Mouse (Mus musculus) limb, embryonic 10.5 days (tissue): ENCODE results near the gene 2210407C18Rik. TPM values are rescaled to one million over a fixed set of nuclear protein-coding genes. Genes with fewer than 3 reads are reported as not detected.

Experiments used
- DNase-seq: peaks from one replicate; pipeline ENCODE4 v3.0.0-alpha.2; 2017; ENCODE audit warnings: low spot score
- H3K27ac ChIP-seq: fragments of 300-500 bp; sonication (generic); 2 replicates; pipeline ENCODE4 v1.5.1; 2016; ENCODE audit warnings: mild to moderate bottlenecking
- H3K27me3 ChIP-seq: fragments of 300-500 bp; sonication (generic); 2 replicates; pipeline ENCODE4 v1.6.1; 2016; ENCODE audit warnings: low read depth, mild to moderate bottlenecking; ENCODE audit not compliant: poor library complexity, severe bottlenecking
- H3K36me3 ChIP-seq: fragments of 300-500 bp; sonication (generic); 2 replicates; pipeline ENCODE4 v1.6.1; 2016; ENCODE audit warnings: mild to moderate bottlenecking, moderate library complexity
- H3K4me1 ChIP-seq: fragments of 300-500 bp; sonication (generic); 2 replicates; pipeline ENCODE4 v1.6.1; 2016
- H3K4me3 ChIP-seq: fragments of 300-500 bp; sonication (generic); 2 replicates; pipeline ENCODE4 v1.5.1; 2016; ENCODE audit warnings: mild to moderate bottlenecking, moderate library complexity
- H3K9me3 ChIP-seq: fragments of 300-500 bp; sonication (generic); replicated peaks from 2 replicates; pipeline ENCODE4 v1.6.1; 2016; ENCODE audit warnings: mild to moderate bottlenecking
- WGBS: fragments of 180-500 bp; shearing (Covaris S2); methylation state at CpG from one replicate; pipeline ENCODE4 v1.1.7; 2016; 5-methylcytosine and 5-hydroxymethylcytosine counted together
- polyA plus RNA-seq: library from polyadenylated mRNA; unstranded; fragments of >200 nt; fragmentation: Nextera tagmentation; extraction: Ambion mirVana; gene quantifications from 2 replicates; pipeline ENCODE4 v1.2.1, GENCODE M21; 2016

2210407C18Rik gene
- polyA plus RNA-seq, 1 experiment from 2014 or later: not detected

DNA sequence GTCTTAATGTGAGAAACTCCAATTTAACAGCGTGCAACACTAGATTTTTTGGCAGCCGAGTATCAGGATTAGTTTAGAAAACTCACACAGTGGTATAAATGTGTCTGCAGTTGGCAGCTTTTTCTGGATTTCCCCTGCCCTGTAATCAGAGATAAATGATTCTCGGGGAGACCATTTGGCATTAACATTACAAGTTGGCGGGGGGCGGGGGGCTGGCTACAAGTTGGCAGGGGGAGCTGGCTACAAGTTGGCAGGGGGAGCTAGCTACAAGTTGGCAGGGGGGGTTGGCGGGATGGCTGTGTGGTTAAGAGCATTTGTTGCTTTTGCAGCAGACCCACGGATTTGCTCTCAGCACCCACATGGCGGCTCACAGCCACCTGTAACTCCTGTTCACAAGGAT is 37.2 kb downstream of the 2210407C18Rik start:
- Histone ChIP-seq H3K4me1 (no peaks in the 10 kb centered on the region), H3K27ac (no peak overlapping the region), H3K36me3 (no peaks in the 10 kb centered on the region), H3K9me3 (no peaks in the 10 kb centered on the region), H3K27me3 (no peaks in the 10 kb centered on the region), H3K4me3 (no peak overlapping the region)
- WGBS: 85% methylated on average over 8 of the region's 8 CpGs
- no peak for DNase-seq

DNA sequence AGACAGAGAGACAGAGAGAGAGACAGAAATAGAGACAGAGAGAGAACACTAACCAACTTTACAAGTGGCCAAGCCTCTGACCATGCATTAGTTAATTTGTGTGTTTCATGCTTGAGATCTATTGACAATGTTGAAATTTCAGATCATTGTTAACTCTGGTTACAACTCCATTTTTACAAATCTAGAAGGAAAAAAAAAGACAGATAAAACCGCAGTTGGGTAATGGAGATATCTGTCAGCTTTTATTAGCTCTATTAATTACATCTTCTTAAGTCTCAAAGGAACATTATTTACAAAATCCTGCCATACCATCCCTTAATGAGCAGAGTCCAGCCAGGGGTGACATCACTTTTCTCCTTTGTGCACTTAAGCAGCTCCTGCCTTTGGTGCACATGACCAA is 38.4 kb downstream of the 2210407C18Rik start, which contains the start of gene Olfr325:
TSS of gene Olfr325 (plus strand) at position 301 of the 400 bp plus-strand sequence.
- H3K27ac ChIP-seq: no peak within 1 kb of the TSS
- H3K27me3 ChIP-seq: no peaks in the 10 kb centered on the region
- no peaks in the 10 kb centered on the region for H3K9me3 ChIP-seq
- H3K4me3 ChIP-seq: no peak within 1 kb of the TSS
- H3K36me3 ChIP-seq: no peaks in the 10 kb centered on the region
- DNase-seq: no peak
- no peaks in the 10 kb centered on the region for H3K4me1 ChIP-seq
- WGBS: 82% methylated on average over 1 of the region's 1 CpGs

DNA sequence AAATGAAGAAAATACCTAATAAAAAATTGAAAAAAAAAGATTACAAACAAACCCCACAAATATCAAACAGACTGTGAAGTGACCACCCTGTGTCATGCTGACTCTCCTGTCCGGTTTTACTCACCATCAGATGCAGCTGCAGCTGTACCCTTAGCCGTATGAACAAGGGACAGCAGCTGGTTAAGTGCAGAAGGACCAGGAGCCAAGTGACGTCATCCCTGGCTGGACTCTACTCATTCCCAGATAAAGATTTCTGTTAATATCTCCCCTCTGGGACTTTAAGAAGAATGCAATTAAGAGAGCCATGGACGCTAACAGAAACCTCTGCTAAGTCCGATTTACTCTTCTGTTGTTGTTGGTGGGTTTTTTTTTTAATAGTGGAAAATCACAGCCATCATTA is 45.5 kb downstream of the 2210407C18Rik start, which contains the start of gene Olfr224:
TSS of gene Olfr224 (minus strand) at position 149 of the 400 bp plus-strand sequence.
- no peaks in the 10 kb centered on the region for H3K9me3 ChIP-seq
- H3K27me3 ChIP-seq: no peaks in the 10 kb centered on the region
- 87% methylated on average over 5 of the region's 5 CpGs for WGBS
- no peaks in the 10 kb centered on the region for H3K4me1 ChIP-seq
- H3K36me3 ChIP-seq: no peaks in the 10 kb centered on the region
- H3K27ac ChIP-seq: no peak within 1 kb of the TSS
- H3K4me3 ChIP-seq: no peak within 1 kb of the TSS
- DNase-seq: no peak

Other genes with a start within 250 kb of the 2210407C18Rik start
- not detected in 2 replicates for gene Lypd8, start 237.0 kb downstream of the 2210407C18Rik start, polyA plus RNA-seq
- not detected in 2 replicates for gene 1810065E05Rik, start 195.0 kb downstream of the 2210407C18Rik start, polyA plus RNA-seq
- not detected in 2 replicates for gene Gm12253, start 183.5 kb downstream of the 2210407C18Rik start, polyA plus RNA-seq
- gene Lypd9, start 163.2 kb downstream of the 2210407C18Rik start, polyA plus RNA-seq: not detected in 2 replicates
- gene Olfr30, start 153.8 kb downstream of the 2210407C18Rik start, polyA plus RNA-seq: not detected in 2 replicates
- gene Olfr332, start 123.5 kb downstream of the 2210407C18Rik start, polyA plus RNA-seq: not detected in 2 replicates
- not detected in 2 replicates for gene Olfr331, start 113.5 kb downstream of the 2210407C18Rik start, polyA plus RNA-seq
- not detected in 2 replicates for gene Olfr330, start 81.2 kb downstream of the 2210407C18Rik start, polyA plus RNA-seq
- gene Olfr329-ps, start 69.7 kb downstream of the 2210407C18Rik start, polyA plus RNA-seq: not detected in 2 replicates
- gene Olfr328, start 60.4 kb downstream of the 2210407C18Rik start, polyA plus RNA-seq: 0.05 TPM in 1 of 2 replicates, not detected in the other
- not detected in 2 replicates for gene Olfr224, start 45.5 kb downstream of the 2210407C18Rik start, polyA plus RNA-seq
- not detected in 2 replicates for gene Olfr325, start 38.3 kb downstream of the 2210407C18Rik start, polyA plus RNA-seq
- gene Olfr324, start 21.0 kb downstream of the 2210407C18Rik start, polyA plus RNA-seq: not detected in 2 replicates
- not detected in 2 replicates for gene Olfr323, start 14.4 kb upstream of the 2210407C18Rik start, polyA plus RNA-seq
- 0.29 and 0.30 TPM in 2 replicates for gene Trim58, start 24.4 kb upstream of the 2210407C18Rik start, polyA plus RNA-seq
- gene Olfr322, start 42.7 kb upstream of the 2210407C18Rik start, polyA plus RNA-seq: not detected in 2 replicates
- not detected in 2 replicates for gene Olfr320, start 65.0 kb upstream of the 2210407C18Rik start, polyA plus RNA-seq
- not detected in 2 replicates for gene Olfr319, start 83.1 kb upstream of the 2210407C18Rik start, polyA plus RNA-seq
- not detected in 2 replicates for gene Olfr318, start 107.9 kb upstream of the 2210407C18Rik start, polyA plus RNA-seq
- not detected in 2 replicates for gene Olfr317, start 123.1 kb upstream of the 2210407C18Rik start, polyA plus RNA-seq
- not detected in 2 replicates for gene Olfr316, start 136.7 kb upstream of the 2210407C18Rik start, polyA plus RNA-seq
- not detected in 2 replicates for gene Olfr315, start 157.1 kb upstream of the 2210407C18Rik start, polyA plus RNA-seq
- not detected in 2 replicates for gene Olfr314, start 166.9 kb upstream of the 2210407C18Rik start, polyA plus RNA-seq
- not detected in 2 replicates for gene Fam183b, start 185.9 kb upstream of the 2210407C18Rik start, polyA plus RNA-seq
- gene Olfr313, start 198.9 kb upstream of the 2210407C18Rik start, polyA plus RNA-seq: not detected in 2 replicates
- not detected in 2 replicates for gene Olfr312, start 213.2 kb upstream of the 2210407C18Rik start, polyA plus RNA-seq
- gene Olfr311, start 223.2 kb upstream of the 2210407C18Rik start, polyA plus RNA-seq: not detected in 2 replicates
- gene Gm12258, start 231.1 kb upstream of the 2210407C18Rik start, polyA plus RNA-seq: 7.8 and 11.0 TPM in 2 replicates